Mouse (Mus musculus) cerebellum, postnatal 10 days (tissue): ENCODE data around the gene Hopx.

ENCODE experiments used
- DNase-seq, 2 experiments: peaks; one replicate each; pipeline ENCODE4 v3.0.0; 2021; ENCODE audit warnings: mixed read lengths in 2 of 2

The Hopx gene

GRCm38 (mm10) chr5:77114817-77115731 is at the start of gene Hopx:
Hopx (minus strand) TSS chr5:77115121.
- DNase-seq = peak; percentile 84 to 87

- DNase-seq = no peak
Observed at GRCm38 (mm10) chr5:77163597-77163996, 48.7 kb upstream of the Hopx start.

GRCm38 (mm10) chr5:77162566-77162965 is 47.6 kb upstream of the Hopx start:
- DNase-seq = no peak

- DNase-seq = peak in 1 of 2 experiments; percentile 10
Observed at GRCm38 (mm10) chr5:77157777-77158540, 43.0 kb upstream of the Hopx start.

GRCm38 (mm10) chr5:77156938-77157337 is 42.0 kb upstream of the Hopx start:
- DNase-seq = peak; percentile 29 to 40

- no peak for DNase-seq
Observed at GRCm38 (mm10) chr5:77155526-77155925, 40.6 kb upstream of the Hopx start.

- no peak for DNase-seq
Observed at GRCm38 (mm10) chr5:77154812-77155211, 39.9 kb upstream of the Hopx start.

- no peak for DNase-seq
Observed at GRCm38 (mm10) chr5:77151738-77152137, 36.8 kb upstream of the Hopx start.

GRCm38 (mm10) chr5:77151075-77151474 is 36.2 kb upstream of the Hopx start:
- no peak for DNase-seq

GRCm38 (mm10) chr5:77148021-77148621 is 33.2 kb upstream of the Hopx start:
- DNase-seq = no peak

- DNase-seq = no peak
Observed at GRCm38 (mm10) chr5:77146459-77147170, 31.7 kb upstream of the Hopx start.

GRCm38 (mm10) chr5:77144647-77145046 is 29.7 kb upstream of the Hopx start:
- no peak for DNase-seq

- DNase-seq = no peak
Observed at GRCm38 (mm10) chr5:77143076-77143475, 28.2 kb upstream of the Hopx start.

- no peak for DNase-seq
Observed at GRCm38 (mm10) chr5:77141336-77141735, 26.4 kb upstream of the Hopx start.

- no peak for DNase-seq
Observed at GRCm38 (mm10) chr5:77140861-77141260, 25.9 kb upstream of the Hopx start.

- DNase-seq = peak; percentile 49
Observed at GRCm38 (mm10) chr5:77140108-77140507, 25.2 kb upstream of the Hopx start.

- DNase-seq = peak; percentile 44 to 66
Observed at GRCm38 (mm10) chr5:77137701-77138265, 22.9 kb upstream of the Hopx start.

- no peak for DNase-seq
Observed at GRCm38 (mm10) chr5:77136684-77137224, 21.8 kb upstream of the Hopx start.

- no peak for DNase-seq
Observed at GRCm38 (mm10) chr5:77134961-77135360, 20.0 kb upstream of the Hopx start.

GRCm38 (mm10) chr5:77134465-77134864 is 19.5 kb upstream of the Hopx start:
- no peak for DNase-seq

- DNase-seq = no peak
Observed at GRCm38 (mm10) chr5:77133960-77134359, 19.0 kb upstream of the Hopx start.
